ENCODE assay signal across 31 mouse cellular contexts in the genomic region with DNA sequence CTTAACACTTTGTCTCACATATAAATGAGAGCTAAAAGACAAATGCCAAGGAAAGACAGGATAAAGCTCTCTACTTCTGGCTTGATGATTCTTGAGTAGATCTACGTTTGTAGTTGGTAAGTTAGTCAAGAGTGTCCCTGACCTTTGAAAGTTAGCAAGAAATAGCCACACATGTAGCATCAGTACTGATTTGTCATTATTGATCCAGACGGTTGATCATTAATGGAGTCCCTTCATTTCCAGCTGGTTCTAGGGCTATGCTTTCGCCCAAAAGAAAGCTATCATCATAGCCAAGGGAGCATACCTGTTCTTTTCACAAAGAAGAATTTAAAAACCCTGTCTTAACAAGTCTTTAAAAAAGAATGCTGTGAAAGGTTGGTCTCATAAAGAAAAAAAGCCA. TPM values are rescaled to one million over a fixed set of nuclear protein-coding genes. Genes with fewer than 3 reads are reported as not detected.
A peak's percentile ranks its signal among the peaks of the same experiment; 100 is the strongest.
DNase-seq lines count a peak whose midpoint lies in the region; ATAC-seq and TF ChIP-seq lines count a peak whose summit lies in the region.
"Had no signal": no experiment of that assay in that cellular context is flagged by ENCODE, and none has a peak within 500 bp of the region (broad histone marks: within the 10 kb centered on the region; RNA-seq: fewer than 3 reads in every experiment).

No protein-coding gene starts in this region.

- no peak for ATAC-seq in liver, embryonic 12.5 days
- ATAC-seq in liver, embryonic 15.5 days (ENCODE audit: insufficient read depth), result peak; percentile 63; the same call in 1 of the 2 replicates
- ATAC-seq in liver, postnatal 0 days, result peak; percentile 84
- no peak for ATAC-seq in megakaryocyte progenitor cell, adult 5-6 weeks (replicated peaks; ENCODE audit: poor library complexity)
- no peak for ATAC-seq in monocyte, adult 5-6 weeks (replicated peaks; ENCODE audit: insufficient number of reproducible peaks, low FRiP score, low TSS enrichment, poor library complexity, severe bottlenecking)
- ATAC-seq: activated CD4-positive, CD25-positive, alpha-beta regulatory T cell, adult 4 months; CD4-positive, CD25-positive, alpha-beta regulatory T cell, adult 4 months; forebrain, embryonic 14.5 days; Patski had no signal

- H3K4me2 ChIP-seq in liver, embryonic 12.5 days, result no peak overlapping the region
- no peak overlapping the region for H3K4me2 ChIP-seq in liver, embryonic 15.5 days
- no peak overlapping the region for H3K4me2 ChIP-seq in liver, postnatal 0 days (ENCODE audit: low read depth, low read length)
- H3K4me2 ChIP-seq: embryonic facial prominence, embryonic 13.5 days; embryonic facial prominence, embryonic 15.5 days; forebrain, embryonic 12.5 days had no signal

- DNase-seq in heart, adult 11 months, result peak; percentile 0
- DNase-seq in heart, adult 8-10 months (ENCODE audit: low spot score), result no peak
- no peak for DNase-seq in liver
- no peak for DNase-seq in liver, postnatal 0 days
- DNase-seq: adrenal gland, adult 8-10 months; adrenal gland, postnatal 14 days; adrenal gland, postnatal 36 days; cerebellum, adult 11 months; cerebellum, adult 18-20 months; cerebellum, adult 8-10 months; cerebellum, adult 9-11 months; cerebellum, postnatal 14 days; cerebellum, postnatal 36 days; embryo, embryonic 11 days had no signal

- no peak overlapping the region for H3K9ac ChIP-seq in liver, embryonic 12.5 days
- no peak overlapping the region for H3K9ac ChIP-seq in liver, embryonic 15.5 days
- no peak overlapping the region for H3K9ac ChIP-seq in liver, postnatal 0 days (replicated peaks)
- H3K9ac ChIP-seq: embryonic facial prominence, embryonic 13.5 days; embryonic facial prominence, embryonic 15.5 days; forebrain, embryonic 12.5 days had no signal

- no peaks in the 10 kb centered on the region for H3K27me3 ChIP-seq in liver, embryonic 12.5 days (replicated peaks)
- no peaks in the 10 kb centered on the region for H3K27me3 ChIP-seq in liver, embryonic 15.5 days
- H3K27me3 ChIP-seq in liver, postnatal 0 days (ENCODE audit: insufficient read depth, low read length), result no peaks in the 10 kb centered on the region
- H3K27me3 ChIP-seq: CH12.LX; embryonic facial prominence, embryonic 13.5 days; embryonic facial prominence, embryonic 15.5 days; forebrain, embryonic 12.5 days; Patski had no signal

- H3K36me3 ChIP-seq in liver, embryonic 12.5 days, result no peaks in the 10 kb centered on the region
- no peaks in the 10 kb centered on the region for H3K36me3 ChIP-seq in liver, embryonic 15.5 days (replicated peaks)
- H3K36me3 ChIP-seq in liver, postnatal 0 days (replicated peaks; ENCODE audit: insufficient read depth, low read length), result no peaks in the 10 kb centered on the region
- H3K36me3 ChIP-seq: G1E had no signal

- no peak overlapping the region for H3K4me3 ChIP-seq in liver, embryonic 12.5 days
- no peak overlapping the region for H3K4me3 ChIP-seq in liver, embryonic 15.5 days (replicated peaks)
- no peak overlapping the region for H3K4me3 ChIP-seq in liver, postnatal 0 days (ENCODE audit: low read depth, low read length)
- H3K4me3 ChIP-seq: embryonic facial prominence, embryonic 13.5 days; embryonic facial prominence, embryonic 15.5 days; erythroblast, embryonic 14.5 days; forebrain, embryonic 10.5 days; forebrain, embryonic 12.5 days had no signal

- TF ChIP-seq CTCF in liver, postnatal 0 days (IDR thresholded peaks at IDR 0.05; ENCODE audit: low read depth), result no peak

- WGBS in liver, embryonic 12.5 days (ENCODE audit: insufficient replicate concordance), result 56% methylated on average over 3 of the region's 3 CpGs
- 43% methylated on average over 3 of the region's 3 CpGs for WGBS in liver, embryonic 15.5 days (ENCODE audit: insufficient replicate concordance)
- 44% methylated on average over 3 of the region's 3 CpGs for WGBS in liver, postnatal 0 days (ENCODE audit: insufficient replicate concordance)

- peak; percentile 54 for TF ChIP-seq EP300 in liver, postnatal 0 days (IDR thresholded peaks at IDR 0.05; ENCODE audit: low read depth)

- 0 out of 2 replicates have a peak overlapping the region, but pooled peaks have one; percentile 14 for H3K27ac ChIP-seq in liver, embryonic 12.5 days
- peak overlapping the region; percentile 54 for H3K27ac ChIP-seq in liver, embryonic 15.5 days (replicated peaks)
- H3K27ac ChIP-seq in liver, postnatal 0 days (ENCODE audit: low read depth), result peak overlapping the region; percentile 69
- H3K27ac ChIP-seq: embryonic facial prominence, embryonic 13.5 days; embryonic facial prominence, embryonic 15.5 days; forebrain, embryonic 10.5 days; forebrain, embryonic 12.5 days had no signal

- no peaks in the 10 kb centered on the region for H3K9me3 ChIP-seq in liver, embryonic 12.5 days (replicated peaks)
- no peaks in the 10 kb centered on the region for H3K9me3 ChIP-seq in liver, embryonic 15.5 days (replicated peaks)
- H3K9me3 ChIP-seq in liver, postnatal 0 days (ENCODE audit: low read length), result no peaks in the 10 kb centered on the region
- H3K9me3 ChIP-seq: embryonic facial prominence, embryonic 13.5 days; embryonic facial prominence, embryonic 15.5 days; forebrain, embryonic 10.5 days; forebrain, embryonic 12.5 days; G1E had no signal

- no peaks in the 10 kb centered on the region for H3K4me1 ChIP-seq in liver, embryonic 12.5 days
- no peaks in the 10 kb centered on the region; the same call in 1 of the 2 replicates for H3K4me1 ChIP-seq in liver, embryonic 15.5 days (replicated peaks)
- H3K4me1 ChIP-seq in liver, postnatal 0 days (ENCODE audit: insufficient read depth), result peaks cover 11% of the 10 kb centered on the region
- H3K4me1 ChIP-seq: embryonic facial prominence, embryonic 15.5 days; forebrain, embryonic 12.5 days had no signal

RNA-seq across cellular contexts. Expression of a gene that starts 1.7 kb away (rescaled TPM):
- not detected for total RNA-seq in heart, adult 8-10 months (2022)
- polyA plus RNA-seq in liver, embryonic 12.5 days (2016; fragmentation: Nextera tagmentation; extraction: Ambion mirVana), result 4.0 and 4.5 TPM in 2 replicates
- polyA plus RNA-seq in liver, embryonic 15.5 days (2015; fragmentation: Nextera tagmentation; extraction: Ambion mirVana), result 3.2 and 4.9 TPM in 2 replicates
- 3.4 and 3.9 TPM in 2 replicates for polyA plus RNA-seq in liver, postnatal 0 days (2015; fragmentation: Nextera tagmentation; extraction: Ambion mirVana)
- total RNA-seq in megakaryocyte progenitor cell, adult 5-6 weeks (2015), result not detected in 2 replicates
- total RNA-seq in megakaryocyte progenitor cell, adult 5-6 weeks (2017), result not detected in 2 replicates
- total RNA-seq in monocyte, adult 5-6 weeks (2017), result not detected in 3 replicates
- total RNA-seq: adrenal gland, adult 18-20 months; adrenal gland, adult 8-10 months; adrenal gland, postnatal 14 days; adrenal gland, postnatal 36 days; CH12.LX; common myeloid progenitor, adult 5-6 weeks had no signal
- polyA plus RNA-seq: CD4-positive, CD25-positive, alpha-beta regulatory T cell, adult 4 months; erythroblast, embryonic 14.5 days; G1E had no signal

RNA-seq across cellular contexts. Expression of a gene that starts 56.6 kb away (rescaled TPM):
- total RNA-seq in heart, adult 8-10 months (2022), result 10 to 100 TPM; 14.8 to 34.3 (median 24.0) TPM
- 1.8 and 1.9 TPM in 2 replicates for polyA plus RNA-seq in liver, embryonic 12.5 days (2016; fragmentation: Nextera tagmentation; extraction: Ambion mirVana)
- 1.1 and 1.2 TPM in 2 replicates for polyA plus RNA-seq in liver, embryonic 15.5 days (2015; fragmentation: Nextera tagmentation; extraction: Ambion mirVana)
- polyA plus RNA-seq in liver, postnatal 0 days (2015; fragmentation: Nextera tagmentation; extraction: Ambion mirVana), result 1.2 and 1.4 TPM in 2 replicates
- total RNA-seq in megakaryocyte progenitor cell, adult 5-6 weeks (2015), result not detected in 2 replicates
- total RNA-seq in megakaryocyte progenitor cell, adult 5-6 weeks (2017), result not detected in 2 replicates
- total RNA-seq in monocyte, adult 5-6 weeks (2017), result 0.21 TPM in 1 of 3 replicates, not detected in the others
- total RNA-seq: CH12.LX; common myeloid progenitor, adult 5-6 weeks had no signal
- polyA plus RNA-seq: activated CD4-positive, CD25-positive, alpha-beta regulatory T cell, adult 4 months; CD4-positive, CD25-positive, alpha-beta regulatory T cell, adult 4 months; G1E had no signal

Comparison
In these comparisons a context has a peak if more than half of its experiments do, and no peak if none do; other contexts are left out.
1. ATAC-seq: peak in liver, embryonic 15.5 days (single experiment) and liver, postnatal 0 days (single experiment); none in liver, embryonic 12.5 days (single experiment), megakaryocyte progenitor cell, adult 5-6 weeks (single experiment) and monocyte, adult 5-6 weeks (single experiment).
2. H3K27ac ChIP-seq: peak in every context shown above with its lines; median percentile 69 in liver, postnatal 0 days; 54 in liver, embryonic 15.5 days; 14 in liver, embryonic 12.5 days.
3. RNA of a gene that starts 56.6 kb away (total RNA-seq): 14.8 to 34.3 TPM in heart, adult 8-10 months; not detected in megakaryocyte progenitor cell, adult 5-6 weeks and 0.21 TPM in monocyte, adult 5-6 weeks; every median in the first group is over 10 times any median in the second.